Mouse (Mus musculus): ENCODE results near the gene Kcnq1. TPM values are rescaled to one million over a fixed set of nuclear protein-coding genes. Genes with fewer than 3 reads are reported as not detected.

Gene Kcnq1
- polyA plus RNA-seq, 1 experiment from 2014 or later: 1.5 TPM

GRCm38 (mm10) chr7:143460217-143460834 is 354.2 kb downstream of the Kcnq1 start:
- Histone ChIP-seq H3K36me3 (ENCODE audit: control insufficient read depth, insufficient read depth, low read length) (no peaks in the 10 kb centered on the region), H3K4me2 (ENCODE audit: low read depth, low read length, severe bottlenecking) (peak overlapping the region; percentile 51), H3K27me3 (ENCODE audit: control insufficient read depth, insufficient read depth, low read length) (peaks cover 26% of the 10 kb centered on the region), H3K4me1 (replicated peaks; ENCODE audit: control insufficient read depth, insufficient read depth, low read length) (peaks cover 13% of the 10 kb centered on the region; the same call in 1 of the 2 replicates), H3K9ac (ENCODE audit: low read length) (peak overlapping the region; percentile 62), H3K27ac (ENCODE audit: low read depth, low read length) (peak overlapping the region; percentile 31; the same call in 1 of the 2 replicates), H3K4me3 (ENCODE audit: low read depth, low read length) (peak overlapping the region; percentile 45), H3K9me3 (ENCODE audit: control insufficient read depth, low read length) (peaks cover 19% of the 10 kb centered on the region)
- DNase-seq (ENCODE audit: low spot score) (peak; percentile 61), ATAC-seq (replicated peaks; ENCODE audit: low FRiP score) (no peak)
- 36% methylated on average over 59 of the region's 60 CpGs for WGBS

GRCm38 (mm10) chr7:143460874-143461273 is 354.7 kb downstream of the Kcnq1 start, which contains the start of gene Cdkn1c:
TSS of gene Cdkn1c (minus strand) at chr7:143461050.
- Histone ChIP-seq H3K36me3 (ENCODE audit: control insufficient read depth, insufficient read depth, low read length) (no peaks in the 10 kb centered on the region), H3K27me3 (ENCODE audit: control insufficient read depth, insufficient read depth, low read length) (peaks cover 30% of the 10 kb centered on the region), H3K4me2 (ENCODE audit: low read depth, low read length, severe bottlenecking) (peak within 1 kb of the TSS; percentile 51), H3K4me3 (ENCODE audit: low read depth, low read length) (peak within 1 kb of the TSS; percentile 45), H3K4me1 (replicated peaks; ENCODE audit: control insufficient read depth, insufficient read depth, low read length) (peaks cover 13% of the 10 kb centered on the region; the same call in 1 of the 2 replicates), H3K9ac (ENCODE audit: low read length) (peak within 1 kb of the TSS; percentile 62), H3K9me3 (ENCODE audit: control insufficient read depth, low read length) (peaks cover 19% of the 10 kb centered on the region), H3K27ac (ENCODE audit: low read depth, low read length) (peak within 1 kb of the TSS; percentile 31; the same call in 1 of the 2 replicates)
- ATAC-seq (replicated peaks; ENCODE audit: low FRiP score) (peak; percentile 86), DNase-seq (ENCODE audit: low spot score) (peak; percentile 95)
- WGBS: 33% methylated on average over 46 of the region's 48 CpGs

GRCm38 (mm10) chr7:143461294-143461870 is 355.2 kb downstream of the Kcnq1 start:
- ATAC-seq (replicated peaks; ENCODE audit: low FRiP score) (peak; percentile 57), DNase-seq (ENCODE audit: low spot score) (no peak)
- Histone ChIP-seq H3K9me3 (ENCODE audit: control insufficient read depth, low read length) (peaks cover 19% of the 10 kb centered on the region), H3K4me3 (ENCODE audit: low read depth, low read length) (peak overlapping the region; percentile 5; the same call in 1 of the 2 replicates), H3K4me1 (replicated peaks; ENCODE audit: control insufficient read depth, insufficient read depth, low read length) (peaks cover 15% of the 10 kb centered on the region; the same call in 1 of the 2 replicates), H3K27ac (ENCODE audit: low read depth, low read length) (no peak overlapping the region), H3K27me3 (ENCODE audit: control insufficient read depth, insufficient read depth, low read length) (peaks cover 33% of the 10 kb centered on the region), H3K4me2 (ENCODE audit: low read depth, low read length, severe bottlenecking) (peak overlapping the region; percentile 22), H3K9ac (ENCODE audit: low read length) (peak overlapping the region; percentile 17; the same call in 1 of the 2 replicates), H3K36me3 (ENCODE audit: control insufficient read depth, insufficient read depth, low read length) (no peaks in the 10 kb centered on the region)
- WGBS: 28% methylated on average over 28 of the region's 32 CpGs

- H3K4me1 ChIP-seq (replicated peaks; ENCODE audit: control insufficient read depth, insufficient read depth, low read length): peaks cover 15% of the 10 kb centered on the region; the same call in 1 of the 2 replicates
- H3K4me3 ChIP-seq (ENCODE audit: low read depth, low read length): no peak overlapping the region
- H3K9ac ChIP-seq (ENCODE audit: low read length): no peak overlapping the region
- no peak overlapping the region for H3K27ac ChIP-seq (ENCODE audit: low read depth, low read length)
- peaks cover 19% of the 10 kb centered on the region for H3K9me3 ChIP-seq (ENCODE audit: control insufficient read depth, low read length)
- no peak for DNase-seq (ENCODE audit: low spot score)
- H3K36me3 ChIP-seq (ENCODE audit: control insufficient read depth, insufficient read depth, low read length): no peaks in the 10 kb centered on the region
- no peak for ATAC-seq (replicated peaks; ENCODE audit: low FRiP score)
- 43% methylated on average over 11 of the region's 11 CpGs for WGBS
- no peak overlapping the region for H3K4me2 ChIP-seq (ENCODE audit: low read depth, low read length, severe bottlenecking)
- peaks cover 33% of the 10 kb centered on the region for H3K27me3 ChIP-seq (ENCODE audit: control insufficient read depth, insufficient read depth, low read length)
Observed at GRCm38 (mm10) chr7:143461920-143462319, 355.8 kb downstream of the Kcnq1 start.

GRCm38 (mm10) chr7:143462516-143462915 is 356.4 kb downstream of the Kcnq1 start:
- H3K27ac ChIP-seq (ENCODE audit: low read depth, low read length): no peak overlapping the region
- no peak overlapping the region for H3K4me3 ChIP-seq (ENCODE audit: low read depth, low read length)
- WGBS: 79% methylated on average over 5 of the region's 5 CpGs
- no peak overlapping the region for H3K4me2 ChIP-seq (ENCODE audit: low read depth, low read length, severe bottlenecking)
- no peaks in the 10 kb centered on the region for H3K36me3 ChIP-seq (ENCODE audit: control insufficient read depth, insufficient read depth, low read length)
- no peak overlapping the region for H3K9ac ChIP-seq (ENCODE audit: low read length)
- H3K4me1 ChIP-seq (replicated peaks; ENCODE audit: control insufficient read depth, insufficient read depth, low read length): peaks cover 19% of the 10 kb centered on the region; the same call in 1 of the 2 replicates
- DNase-seq (ENCODE audit: low spot score) (no peak), ATAC-seq (replicated peaks; ENCODE audit: low FRiP score) (no peak)
- peaks cover 30% of the 10 kb centered on the region for H3K27me3 ChIP-seq (ENCODE audit: control insufficient read depth, insufficient read depth, low read length)
- peaks cover 19% of the 10 kb centered on the region for H3K9me3 ChIP-seq (ENCODE audit: control insufficient read depth, low read length)

GRCm38 (mm10) chr7:143463865-143464415 is 357.8 kb downstream of the Kcnq1 start:
- peaks cover 23% of the 10 kb centered on the region for H3K4me1 ChIP-seq (replicated peaks; ENCODE audit: control insufficient read depth, insufficient read depth, low read length)
- 35% methylated on average over 11 of the region's 11 CpGs for WGBS
- no peak overlapping the region; the same call in 1 of the 2 replicates for H3K9ac ChIP-seq (ENCODE audit: low read length)
- no peak overlapping the region for H3K27ac ChIP-seq (ENCODE audit: low read depth, low read length)
- H3K4me2 ChIP-seq (ENCODE audit: low read depth, low read length, severe bottlenecking): no peak overlapping the region; the same call in 1 of the 2 replicates
- no peak overlapping the region for H3K4me3 ChIP-seq (ENCODE audit: low read depth, low read length)
- peaks cover 24% of the 10 kb centered on the region for H3K27me3 ChIP-seq (ENCODE audit: control insufficient read depth, insufficient read depth, low read length)
- no peaks in the 10 kb centered on the region for H3K36me3 ChIP-seq (ENCODE audit: control insufficient read depth, insufficient read depth, low read length)
- ATAC-seq (replicated peaks; ENCODE audit: low FRiP score) (no peak), DNase-seq (ENCODE audit: low spot score) (peak; percentile 91)
- peaks cover 19% of the 10 kb centered on the region for H3K9me3 ChIP-seq (ENCODE audit: control insufficient read depth, low read length)

- WGBS: 28% methylated on average over 56 of the region's 56 CpGs
- Histone ChIP-seq H3K9ac (ENCODE audit: low read length) (peak overlapping the region; percentile 44), H3K36me3 (ENCODE audit: control insufficient read depth, insufficient read depth, low read length) (no peaks in the 10 kb centered on the region), H3K27ac (ENCODE audit: low read depth, low read length) (no peak overlapping the region), H3K4me1 (replicated peaks; ENCODE audit: control insufficient read depth, insufficient read depth, low read length) (peaks cover 23% of the 10 kb centered on the region), H3K4me2 (ENCODE audit: low read depth, low read length, severe bottlenecking) (peak overlapping the region; percentile 52), H3K9me3 (ENCODE audit: control insufficient read depth, low read length) (peaks cover 11% of the 10 kb centered on the region), H3K27me3 (ENCODE audit: control insufficient read depth, insufficient read depth, low read length) (peaks cover 25% of the 10 kb centered on the region), H3K4me3 (ENCODE audit: low read depth, low read length) (peak overlapping the region; percentile 27)
- DNase-seq (ENCODE audit: low spot score) (peak; percentile 80), ATAC-seq (replicated peaks; ENCODE audit: low FRiP score) (no peak)
Observed at GRCm38 (mm10) chr7:143464811-143465560, 358.8 kb downstream of the Kcnq1 start.

- H3K9ac ChIP-seq (ENCODE audit: low read length): no peak overlapping the region
- peaks cover 2% of the 10 kb centered on the region; the same call in 1 of the 2 replicates for H3K9me3 ChIP-seq (ENCODE audit: control insufficient read depth, low read length)
- H3K36me3 ChIP-seq (ENCODE audit: control insufficient read depth, insufficient read depth, low read length): no peaks in the 10 kb centered on the region
- DNase-seq (ENCODE audit: low spot score) (peak; percentile 94), ATAC-seq (replicated peaks; ENCODE audit: low FRiP score) (peak; percentile 29; the same call in 1 of the 2 replicates)
- peaks cover 22% of the 10 kb centered on the region for H3K27me3 ChIP-seq (ENCODE audit: control insufficient read depth, insufficient read depth, low read length)
- H3K4me3 ChIP-seq (ENCODE audit: low read depth, low read length): no peak overlapping the region
- 32% methylated on average over 14 of the region's 14 CpGs for WGBS
- H3K4me2 ChIP-seq (ENCODE audit: low read depth, low read length, severe bottlenecking): no peak overlapping the region
- no peak overlapping the region for H3K27ac ChIP-seq (ENCODE audit: low read depth, low read length)
- H3K4me1 ChIP-seq (replicated peaks; ENCODE audit: control insufficient read depth, insufficient read depth, low read length): peaks cover 23% of the 10 kb centered on the region
Observed at GRCm38 (mm10) chr7:143466099-143466677, 360.0 kb downstream of the Kcnq1 start.

All from forebrain, embryonic 11.5 days (tissue).